Mouse (Mus musculus): ENCODE measurements around the gene Klhl31.

DNA sequence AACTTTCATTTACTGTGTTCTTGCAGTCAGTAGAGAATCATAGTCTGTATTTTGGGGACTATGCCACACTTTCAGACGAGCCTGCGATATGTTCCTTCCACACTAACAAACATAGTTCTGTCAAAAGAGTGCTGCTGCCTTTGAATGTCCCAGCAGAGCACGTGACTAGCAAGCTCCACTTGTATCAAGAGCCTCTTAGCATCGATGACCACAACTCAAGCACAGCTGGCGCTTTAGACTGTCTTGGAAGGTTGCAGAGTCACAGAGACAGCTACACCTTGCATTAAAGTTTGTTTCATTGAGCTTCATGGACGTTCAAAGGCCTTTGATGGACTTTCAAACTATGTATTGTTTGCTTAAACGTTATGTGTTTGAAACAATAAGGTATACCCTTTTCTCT is 5.5 kb upstream of the Klhl31 start:
- TF ChIP-seq POLR2A (IDR thresholded peaks at IDR 0.05; ENCODE audit: control insufficient read depth, extremely low read depth, insufficient read depth, low read length, poor library complexity) (no peak), CTCF (IDR thresholded peaks at IDR 0.05; ENCODE audit: borderline replicate concordance, control insufficient read depth, extremely low read depth, insufficient read depth, low read length, poor library complexity) (no peak)

Data from thymus, adult 2 months (tissue).